ENCODE assay signal across 9 mouse cellular contexts in the genomic region with DNA sequence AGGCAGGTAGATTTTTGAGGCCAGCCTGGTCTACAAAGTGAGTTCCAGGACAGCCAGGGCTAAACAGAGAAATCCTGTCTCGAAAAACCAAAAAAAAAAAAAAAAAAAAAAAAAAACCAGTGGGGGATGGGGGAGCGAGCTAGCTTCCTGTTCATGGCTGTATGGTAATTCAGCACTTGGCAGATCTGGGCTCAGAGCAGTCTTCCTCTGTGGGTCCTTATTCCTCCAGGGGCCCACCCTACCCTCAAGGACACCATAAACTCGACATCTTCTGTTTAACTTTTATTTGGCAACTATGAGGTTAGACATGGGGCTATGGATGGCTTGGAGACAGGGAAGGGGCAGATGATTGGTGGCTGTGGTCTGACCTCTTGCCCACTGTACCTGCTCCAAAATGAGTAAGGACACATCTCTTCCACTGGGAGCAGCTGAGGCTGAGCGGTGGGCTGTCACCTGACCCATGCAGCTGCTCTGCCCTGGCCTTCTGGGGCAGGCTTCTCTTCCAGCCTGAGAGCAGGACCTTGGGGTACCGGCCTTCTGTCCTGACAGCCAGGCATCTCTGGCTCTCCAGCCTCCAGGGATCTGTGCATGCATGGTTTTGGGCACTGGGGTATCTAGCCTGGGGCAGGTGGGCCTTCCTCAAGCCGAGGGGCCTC. TPM values are rescaled to one million over a fixed set of nuclear protein-coding genes. Genes with fewer than 3 reads are reported as not detected.
DNase-seq lines count a peak whose midpoint lies in the region; ATAC-seq and TF ChIP-seq lines count a peak whose summit lies in the region.
"Had no signal": no experiment of that assay in that cellular context is flagged by ENCODE, and none has a peak within 500 bp of the region (broad histone marks: within the 10 kb centered on the region; RNA-seq: fewer than 3 reads in every experiment).

No protein-coding gene starts in this region.

- H3K4me2 ChIP-seq in lung, postnatal 0 days (replicated peaks; ENCODE audit: low read depth, low read length): no peak overlapping the region
- peak overlapping the region; percentile 100 for H3K4me2 ChIP-seq in liver, embryonic 13.5 days

- TF ChIP-seq POLR2A in bone marrow macrophage, adult 2 months (IDR thresholded peaks at IDR 0.05; ENCODE audit: borderline replicate concordance, low read depth, low read length): no peak

- 0 out of 2 replicates have a peak overlapping the region, but pooled peaks have one; percentile 32 for H3K27ac ChIP-seq in lung, postnatal 0 days (ENCODE audit: low read length)
- H3K27ac ChIP-seq in bone marrow macrophage, adult 2 months (ENCODE audit: insufficient read depth, low read depth, low read length): peak overlapping the region; percentile 91
- H3K27ac ChIP-seq in liver, embryonic 13.5 days: peak overlapping the region; percentile 91

- H3K27me3 ChIP-seq in lung, postnatal 0 days (replicated peaks; ENCODE audit: insufficient read depth, low read length): 0 out of 2 replicates have a peak, but pooled peaks cover under 1% of the 10 kb centered on the region
- H3K27me3 ChIP-seq in liver, embryonic 13.5 days: peaks cover 16% of the 10 kb centered on the region

- peak; percentile 10 for DNase-seq in adrenal gland, postnatal 14 days
- no peak for DNase-seq in adrenal gland, adult 18-20 months (ENCODE audit: low spot score in 2 of 2)
- no peak for DNase-seq in lung, postnatal 0 days (ENCODE audit: low spot score)
- DNase-seq in lung, postnatal 4 days: no peak
- no peak for DNase-seq in liver, embryonic 13.5 days
- no peak for DNase-seq in frontal cortex, postnatal 36 days (ENCODE audit: low spot score in 2 of 2)
- DNase-seq in gastrocnemius, postnatal 10 days: no peak

- no peaks in the 10 kb centered on the region; the same call in 1 of the 2 replicates for H3K36me3 ChIP-seq in lung, postnatal 0 days (ENCODE audit: insufficient read depth, low read length)
- H3K36me3 ChIP-seq in liver, embryonic 13.5 days: peaks cover 24% of the 10 kb centered on the region

- H3K9ac ChIP-seq in lung, postnatal 0 days (replicated peaks; ENCODE audit: low read depth): no peak overlapping the region
- peak overlapping the region; percentile 37 for H3K9ac ChIP-seq in liver, embryonic 13.5 days

- no peak for TF ChIP-seq EP300 in lung, postnatal 0 days (IDR thresholded peaks at IDR 0.05)

- 71% methylated on average over 6 of the region's 6 CpGs for WGBS in lung, postnatal 0 days
- WGBS in liver, embryonic 13.5 days (ENCODE audit: insufficient replicate concordance): 50% methylated on average over 6 of the region's 6 CpGs

- ATAC-seq in lung, postnatal 0 days: no peak
- ATAC-seq in liver, embryonic 13.5 days (ENCODE audit: low read depth): no peak

- H3K4me3 ChIP-seq in lung, postnatal 0 days (ENCODE audit: low read depth, low read length): no peak overlapping the region
- H3K4me3 ChIP-seq in bone marrow macrophage, adult 2 months (ENCODE audit: insufficient read depth, low read length): peak overlapping the region; percentile 93
- peak overlapping the region; percentile 80 for H3K4me3 ChIP-seq in liver, embryonic 13.5 days (replicated peaks)

- no peak for TF ChIP-seq CTCF in lung, postnatal 0 days (IDR thresholded peaks at IDR 0.05)
- no peak for TF ChIP-seq CTCF in bone marrow macrophage, adult 2 months (IDR thresholded peaks at IDR 0.05; ENCODE audit: low read depth, low read length)

- H3K9me3 ChIP-seq in lung, postnatal 0 days (ENCODE audit: low read length): no peaks in the 10 kb centered on the region
- H3K9me3 ChIP-seq in liver, embryonic 13.5 days (replicated peaks): no peaks in the 10 kb centered on the region

- H3K4me1 ChIP-seq in lung, postnatal 0 days (ENCODE audit: insufficient read depth, low read depth, low read length): peaks cover 25% of the 10 kb centered on the region
- H3K4me1 ChIP-seq in bone marrow macrophage, adult 2 months (ENCODE audit: control insufficient read depth, insufficient read depth, low read length): peaks cover 19% of the 10 kb centered on the region
- peaks cover 92% of the 10 kb centered on the region for H3K4me1 ChIP-seq in liver, embryonic 13.5 days (replicated peaks)

RNA-seq across cellular contexts. Expression of gene 2310011J03Rik, which starts 0.8 kb away (rescaled TPM):
- 26.9 and 27.9 TPM in 2 replicates for total RNA-seq in adrenal gland, postnatal 14 days (2021)
- 10 to 100 TPM; 25.0 to 28.9 TPM for total RNA-seq in adrenal gland, adult 18-20 months (2021)
- polyA plus RNA-seq in lung, postnatal 0 days (2015; fragmentation: Nextera tagmentation; extraction: Ambion mirVana): 58.4 and 64.8 TPM in 2 replicates
- polyA plus RNA-seq in bone marrow macrophage, adult 2 months (2012; ENCODE audit: insufficient read depth, insufficient read length, missing spikeins): 38.8 and 39.3 TPM in 2 replicates
- 42.3 and 43.7 TPM in 2 replicates for polyA plus RNA-seq in liver, embryonic 13.5 days (2015; fragmentation: Nextera tagmentation; extraction: Ambion mirVana)
- 10 to 100 TPM; 10.5 to 13.1 TPM for total RNA-seq in gastrocnemius, postnatal 10 days (2021)

RNA-seq across cellular contexts. Expression of gene Pcsk4, which starts 8.2 kb away (rescaled TPM):
- 3.9 and 4.7 TPM in 2 replicates for total RNA-seq in adrenal gland, postnatal 14 days (2021)
- total RNA-seq in adrenal gland, adult 18-20 months (2021): 1 to 10 TPM; 1.6 to 3.1 TPM
- polyA plus RNA-seq in lung, postnatal 0 days (2015; fragmentation: Nextera tagmentation; extraction: Ambion mirVana): 3.4 and 3.7 TPM in 2 replicates
- 2.2 and 2.5 TPM in 2 replicates for polyA plus RNA-seq in bone marrow macrophage, adult 2 months (2012; ENCODE audit: insufficient read depth, insufficient read length, missing spikeins)
- polyA plus RNA-seq in liver, embryonic 13.5 days (2015; fragmentation: Nextera tagmentation; extraction: Ambion mirVana): 5.3 TPM in 2 replicates
- 1 to 10 TPM in 1 of 2 experiments, under 1 TPM in 1; 0.75 to 1.5 TPM for total RNA-seq in gastrocnemius, postnatal 10 days (2021)

RNA-seq across cellular contexts. Expression of gene Reep6, which starts 8.6 kb away (rescaled TPM):
- 16.0 and 45.2 TPM in 2 replicates for total RNA-seq in adrenal gland, postnatal 14 days (2021)
- 10 to 100 TPM; 10.2 to 20.8 TPM for total RNA-seq in adrenal gland, adult 18-20 months (2021)
- polyA plus RNA-seq in lung, postnatal 0 days (2015; fragmentation: Nextera tagmentation; extraction: Ambion mirVana): 15.4 and 17.6 TPM in 2 replicates
- 1.5 TPM in 1 of 2 replicates, not detected in the other for polyA plus RNA-seq in bone marrow macrophage, adult 2 months (2012; ENCODE audit: insufficient read depth, insufficient read length, missing spikeins)
- 50.9 and 65.0 TPM in 2 replicates for polyA plus RNA-seq in liver, embryonic 13.5 days (2015; fragmentation: Nextera tagmentation; extraction: Ambion mirVana)
- 1 to 10 TPM; 2.1 to 2.4 TPM for total RNA-seq in gastrocnemius, postnatal 10 days (2021)

RNA-seq across cellular contexts. Expression of gene Apc2, which starts 25.4 kb away (rescaled TPM):
- total RNA-seq in adrenal gland, postnatal 14 days (2021): 1.5 and 4.4 TPM in 2 replicates
- total RNA-seq in adrenal gland, adult 18-20 months (2021): 1 to 10 TPM; 1.8 to 2.0 TPM
- polyA plus RNA-seq in lung, postnatal 0 days (2015; fragmentation: Nextera tagmentation; extraction: Ambion mirVana): 0.57 and 0.85 TPM in 2 replicates
- polyA plus RNA-seq in bone marrow macrophage, adult 2 months (2012; ENCODE audit: insufficient read depth, insufficient read length, missing spikeins): 0.25 and 0.81 TPM in 2 replicates
- polyA plus RNA-seq in liver, embryonic 13.5 days (2015; fragmentation: Nextera tagmentation; extraction: Ambion mirVana): 0.13 and 0.24 TPM in 2 replicates
- total RNA-seq in gastrocnemius, postnatal 10 days (2021): under 1 TPM; 0.87 to 0.95 TPM
- total RNA-seq: granulocyte monocyte progenitor cell, adult 5-6 weeks had no signal

RNA-seq across cellular contexts. Expression of gene Adamtsl5, which starts 27.1 kb away (rescaled TPM):
- total RNA-seq in adrenal gland, postnatal 14 days (2021): 8.4 and 10.9 TPM in 2 replicates
- 10 to 100 TPM in 1 of 2 experiments, 1 to 10 TPM in 1; 5.1 to 11.5 TPM for total RNA-seq in adrenal gland, adult 18-20 months (2021)
- 6.4 and 7.3 TPM in 2 replicates for polyA plus RNA-seq in lung, postnatal 0 days (2015; fragmentation: Nextera tagmentation; extraction: Ambion mirVana)
- 7.6 and 8.8 TPM in 2 replicates for polyA plus RNA-seq in bone marrow macrophage, adult 2 months (2012; ENCODE audit: insufficient read depth, insufficient read length, missing spikeins)
- 1.8 and 2.5 TPM in 2 replicates for polyA plus RNA-seq in liver, embryonic 13.5 days (2015; fragmentation: Nextera tagmentation; extraction: Ambion mirVana)
- 10 to 100 TPM; 15.2 to 20.4 TPM for total RNA-seq in gastrocnemius, postnatal 10 days (2021)
- total RNA-seq: granulocyte monocyte progenitor cell, adult 5-6 weeks had no signal

Comparison
In these comparisons a context has a peak if more than half of its experiments do, and no peak if none do; other contexts are left out.
1. H3K27ac ChIP-seq: peak in every context shown above with its lines; median percentile 91 in bone marrow macrophage, adult 2 months; 91 in liver, embryonic 13.5 days; 32 in lung, postnatal 0 days.